Mouse (Mus musculus) CH12.LX (cell line): ENCODE results near the gene Fndc7. TPM values are rescaled to one million over a fixed set of nuclear protein-coding genes. Genes with fewer than 3 reads are reported as not detected.

Experiments used
- DNase-seq: peaks from one replicate; pipeline ENCODE4 v3.0.0-alpha.2; 2013; ENCODE audit errors: extremely low read depth
- H3K27ac ChIP-seq: 2 replicates; pipeline ENCODE4 v1.5.1; 2012; ENCODE audit warnings: low read depth, mild to moderate bottlenecking, control low read depth, moderate library complexity; ENCODE audit not compliant: insufficient read depth
- H3K27me3 ChIP-seq: replicated peaks from 2 replicates; pipeline ENCODE3; 2012; ENCODE audit warnings: inconsistent platforms
- H3K36me3 ChIP-seq, 2 experiments: replicated peaks in 1 of 2; 2 replicates each; pipeline versions ENCODE3 to v1.6.1; 2012; ENCODE audit warnings: inconsistent platforms in 1 of 2, low read length in 1 of 2, mild to moderate bottlenecking in 1 of 2, mixed read lengths in 1 of 2, moderate library complexity in 1 of 2; ENCODE audit not compliant: control insufficient read depth in 1 of 2, insufficient read depth in 1 of 2
- H3K4me1 ChIP-seq, 2 experiments: 2 replicates each; pipeline ENCODE4 v1.6.1; 2012; ENCODE audit warnings: inconsistent platforms in 1 of 2, moderate library complexity in 1 of 2; ENCODE audit not compliant: insufficient read depth in 2 of 2, control insufficient read depth in 1 of 2
- H3K4me2 ChIP-seq: 2 replicates; pipeline ENCODE4 v1.6.1; 2012; ENCODE audit warnings: low read depth, mild to moderate bottlenecking, control low read depth; ENCODE audit not compliant: poor library complexity, insufficient read depth, severe bottlenecking
- H3K4me3 ChIP-seq, 3 experiments: fragments of 150-350 bp in 1 of 3; sonication (generic) in 1 of 3; replicated peaks in 1 of 3; 2 replicates each; pipeline versions ENCODE3 to v1.5.1; 2011 to 2012; ENCODE audit warnings: low read depth in 2 of 3, low read length in 2 of 3, mild to moderate bottlenecking in 2 of 3, moderate library complexity in 2 of 3, control low read depth in 1 of 3, improper control_type of control experiment in 1 of 3, inconsistent platforms in 1 of 3, mixed read lengths in 1 of 3; ENCODE audit not compliant: poor library complexity in 1 of 3
- H3K79me2 ChIP-seq: replicated peaks from 2 replicates; pipeline ENCODE4 v1.6.1; 2012; ENCODE audit warnings: mild to moderate bottlenecking, moderate library complexity; ENCODE audit not compliant: control insufficient read depth, poor library complexity, insufficient read depth, severe bottlenecking; ENCODE audit errors: extremely low read depth
- H3K9ac ChIP-seq: 2 replicates; pipeline ENCODE4 v1.6.1; 2012; ENCODE audit warnings: low read depth, mild to moderate bottlenecking, control low read depth, moderate library complexity; ENCODE audit not compliant: insufficient read depth
- H3K9me3 ChIP-seq: replicated peaks from 2 replicates; pipeline ENCODE3; 2012; ENCODE audit warnings: low read length, inconsistent platforms, mixed read lengths
- BHLHE40 ChIP-seq: IDR thresholded peaks from 2 replicates; pipeline ENCODE4 v1.6.1; 2011; ENCODE audit warnings: mild to moderate bottlenecking, low read depth, low read length, improper control_type of control experiment
- CHD1 ChIP-seq: IDR thresholded peaks from 2 replicates; pipeline ENCODE4 v1.6.1; 2012; ENCODE audit warnings: low read depth, low read length, improper control_type of control experiment, inconsistent platforms
- CHD2 ChIP-seq: IDR thresholded peaks from 2 replicates; pipeline ENCODE4 v1.6.1; 2011; ENCODE audit warnings: low read length, improper control_type of control experiment
- CTCF ChIP-seq, 2 experiments: IDR thresholded peaks in 1 of 2; conservative IDR thresholded peaks in 1 of 2; 2 replicates each; pipeline ENCODE4 v1.5.1; 2011 to 2012; ENCODE audit warnings: low read depth in 2 of 2, low read length in 2 of 2, improper control_type of control experiment in 1 of 2, inconsistent platforms in 1 of 2, mild to moderate bottlenecking in 1 of 2, moderate library complexity in 1 of 2
- EP300 ChIP-seq: IDR thresholded peaks from 2 replicates; pipeline ENCODE4 v1.6.1; 2011; ENCODE audit warnings: low read length, improper control_type of control experiment
- GABPA ChIP-seq: IDR thresholded peaks from 2 replicates; pipeline ENCODE4 v1.6.1; 2012; ENCODE audit warnings: low read depth, low read length, improper control_type of control experiment, inconsistent platforms; ENCODE audit not compliant: insufficient replicate concordance
- IRF4 ChIP-seq: IDR thresholded peaks from 2 replicates; pipeline ENCODE4 v1.6.1; 2014; ENCODE audit warnings: low read depth, mild to moderate bottlenecking, inconsistent platforms, low read length, improper control_type of control experiment
- JUND ChIP-seq: conservative IDR thresholded peaks from 2 replicates; pipeline ENCODE4 v1.6.1; 2011; ENCODE audit warnings: low read depth, low read length, improper control_type of control experiment
- MXI1 ChIP-seq: IDR thresholded peaks from 2 replicates; pipeline ENCODE4 v1.6.1; 2011; ENCODE audit warnings: mild to moderate bottlenecking, low read depth, low read length, improper control_type of control experiment
- MYC ChIP-seq: IDR thresholded peaks from 2 replicates; pipeline ENCODE4 v1.6.1; 2011; ENCODE audit warnings: low read depth, mild to moderate bottlenecking, improper control_type of control experiment, low read length
- NELFE ChIP-seq: IDR thresholded peaks from 2 replicates; pipeline ENCODE4 v1.6.1; 2011; ENCODE audit warnings: low read depth, low read length, improper control_type of control experiment
- NRF1 ChIP-seq: IDR thresholded peaks from 2 replicates; pipeline ENCODE4 v1.6.1; 2014; ENCODE audit warnings: low read depth, mild to moderate bottlenecking, inconsistent platforms, low read length, improper control_type of control experiment, moderate library complexity
- PAX5 ChIP-seq: IDR thresholded peaks from 2 replicates; pipeline ENCODE4 v1.6.1; 2012; ENCODE audit warnings: low read length, inconsistent platforms, mixed read lengths
- POLR2A ChIP-seq: IDR thresholded peaks from 2 replicates; pipeline ENCODE4 v1.6.1; 2011; ENCODE audit warnings: low read depth, mild to moderate bottlenecking, improper control_type of control experiment, low read length
- RAD21 ChIP-seq: IDR thresholded peaks from 2 replicates; pipeline ENCODE4 v1.6.1; 2011; ENCODE audit warnings: low read depth, mild to moderate bottlenecking, low read length, improper control_type of control experiment, moderate library complexity
- SMC3 ChIP-seq: IDR thresholded peaks from 2 replicates; pipeline ENCODE4 v1.6.1; 2011; ENCODE audit warnings: low read depth, low read length, improper control_type of control experiment
- TCF12 ChIP-seq: IDR thresholded peaks from 2 replicates; pipeline ENCODE4 v1.6.1; 2014; ENCODE audit warnings: low read depth, mild to moderate bottlenecking, inconsistent platforms, low read length, improper control_type of control experiment
- ZC3H11A ChIP-seq: IDR thresholded peaks from 2 replicates; pipeline ENCODE4 v1.6.1; 2012; ENCODE audit warnings: low read depth, mild to moderate bottlenecking, inconsistent platforms, low read length, improper control_type of control experiment
- ZKSCAN1 ChIP-seq: IDR thresholded peaks from 2 replicates; pipeline ENCODE4 v1.6.1; 2012; ENCODE audit warnings: low read depth, inconsistent platforms, low read length, improper control_type of control experiment, borderline replicate concordance
- dilution Hi-C: fragments of 300-500 bp; cut with MboI; formaldehyde crosslinking; loops from 2 replicates; pipeline ENCODE4 v1.14.3; 2020; ENCODE audit warnings: low sequenced_read_pairs; ENCODE audit not compliant: extremely low pct_unique_long_range_greater_than_20kb, extremely low pct_ligation_motif_present
- in situ Hi-C: fragments of 300-500 bp; cut with MboI; formaldehyde crosslinking; loops from 3 replicates; pipeline ENCODE4 v1.14.3; 2019; ENCODE audit warnings: low sequenced_read_pairs, low pct_ligation_motif_present, low pct_unique_long_range_greater_than_20kb, mixed read lengths
- polyA plus RNA-seq: library from polyadenylated mRNA; unstranded; fragments of >175 nt; gene quantifications from 2 replicates; pipeline ENCODE4 v1.2.1, GENCODE M21; 2012; ENCODE audit warnings: low read depth; ENCODE audit not compliant: insufficient read length
- total RNA-seq, 2 experiments: library from RNA; depleted of rRNA; stranded (reverse); fragments of 300-350 nt in 1 of 2; fragments of >200 nt in 1 of 2; gene quantifications; 2 replicates each; pipeline ENCODE4 v1.2.3; 2012 to 2014

The Fndc7 gene
- total and polyA plus RNA-seq, 3 experiments: 0.61 to 1.1 (median 0.81) TPM

DNA sequence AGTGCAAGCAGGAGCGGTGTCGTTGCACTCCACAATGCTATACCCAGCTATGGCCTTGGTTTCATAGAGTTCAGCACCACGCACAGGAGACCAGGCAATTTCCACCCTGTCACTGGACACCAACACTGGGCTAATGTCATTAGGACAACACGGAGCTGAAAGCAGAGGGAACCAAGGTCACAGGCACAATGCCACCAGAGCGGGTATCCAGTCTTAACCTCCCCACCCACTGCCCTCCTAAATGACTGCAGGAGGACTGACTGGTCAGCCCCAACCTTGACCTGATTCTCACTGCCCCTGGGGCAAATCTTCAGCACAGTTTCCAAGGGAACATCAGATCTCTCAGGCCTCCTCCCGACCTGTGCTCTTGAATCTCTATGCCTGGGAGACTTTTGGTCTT, 19.2 kb downstream of the Fndc7 start:
- DNase-seq: no peak
- Histone ChIP-seq H3K9me3 (peaks cover 10% of the 10 kb centered on the region), H3K9ac (no peak overlapping the region), H3K4me1 (peaks cover 0 to 6% of the 10 kb centered on the region in 2 experiments; a peak in 2 of 4 replicates), H3K79me2 (no peaks in the 10 kb centered on the region), H3K27ac (no peak overlapping the region), H3K4me3 (no peak overlapping the region), H3K27me3 (no peaks in the 10 kb centered on the region), H3K4me2 (no peak overlapping the region), H3K36me3 (peaks cover 0 to 4% of the 10 kb centered on the region in 2 experiments)
- in situ Hi-C loops (no loop called here), dilution Hi-C loops (no loop called here)
- no peak for TF ChIP-seq EP300
- no peak for TF ChIP-seq ZC3H11A
- TF ChIP-seq JUND: no peak
- no peak for TF ChIP-seq ZKSCAN1
- TF ChIP-seq POLR2A: no peak
- TF ChIP-seq MYC: no peak
- TF ChIP-seq GABPA: no peak
- no peak for TF ChIP-seq BHLHE40
- no peak for TF ChIP-seq PAX5
- no peak for TF ChIP-seq SMC3
- no peak for TF ChIP-seq NRF1
- TF ChIP-seq CHD2: no peak
- no peak for TF ChIP-seq NELFE
- TF ChIP-seq CTCF (conservative IDR thresholded peaks at IDR 0.05 in 1 of 2, IDR thresholded peaks at IDR 0.05 in 1 of 2; ENCODE audit: low read depth in 2 of 2, low read length in 2 of 2): no peak
- TF ChIP-seq RAD21: no peak

- H3K9me3 ChIP-seq: peaks cover 6% of the 10 kb centered on the region
- no peak overlapping the region for H3K9ac ChIP-seq
- peaks cover 0 to 11% of the 10 kb centered on the region in 2 experiments; a peak in 2 of 4 replicates for H3K4me1 ChIP-seq
- dilution Hi-C loops: no loop called here
- no peak overlapping the region for H3K4me2 ChIP-seq
- DNase-seq: peak; percentile 63
- TF ChIP-seq IRF4 (peak; percentile 51), TCF12 (no peak), EP300 (peak; percentile 62), MXI1 (no peak), SMC3 (no peak), CHD1 (no peak)
- no peak overlapping the region for H3K27ac ChIP-seq
- no peaks in the 10 kb centered on the region for H3K27me3 ChIP-seq
- H3K36me3 ChIP-seq: peaks cover 0 to 4% of the 10 kb centered on the region in 2 experiments
- H3K79me2 ChIP-seq: no peaks in the 10 kb centered on the region
- H3K4me3 ChIP-seq: no peak overlapping the region
- in situ Hi-C loops: no loop called here
Measured at GRCm38 (mm10) chr3:108867449-108867848, 22.4 kb downstream of the Fndc7 start.
